Mouse (Mus musculus): ENCODE data around the gene Tgfbr3l. TPM values are rescaled to one million over a fixed set of nuclear protein-coding genes. Genes with fewer than 3 reads are reported as not detected.

The Tgfbr3l gene
- total RNA-seq, 2 experiments from 2014 or later = 8.2 to 10.5 TPM

- no peak for TF ChIP-seq CTCF (IDR thresholded peaks at IDR 0.05)
- Histone ChIP-seq H3K4me3 (peak overlapping the region; percentile 83), H3K27ac (peak overlapping the region; percentile 95)
- intact Hi-C loops (cut with DNase I) = loop anchor here (5.0 kb wide), 2 partner anchors 90 to 115 kb away; partner anchors contain the start of gene Evi5l
- no peak for DNase-seq (ENCODE audit: extremely low spot score in 1 of 2, low spot score in 2 of 2)
Observed at GRCm38 (mm10) chr8:4257350-4257749, 9.3 kb downstream of the Tgfbr3l start.

GRCm38 (mm10) chr8:4258233-4258632 lies 10.2 kb downstream of the Tgfbr3l start:
- H3K4me3 ChIP-seq = peak overlapping the region; percentile 83
- DNase-seq (ENCODE audit: extremely low spot score in 1 of 2, low spot score in 2 of 2) = peak; percentile 84 to 87
- H3K27ac ChIP-seq = peak overlapping the region; percentile 95
- intact Hi-C loops (cut with DNase I) = loop anchor here (5.0 kb wide), 2 partner anchors 91 to 116 kb away; partner anchors contain the start of gene Evi5l
- peak; percentile 91 for TF ChIP-seq CTCF (IDR thresholded peaks at IDR 0.05)

- intact Hi-C loops (cut with DNase I) = loop anchor here (5.0 kb wide), 2 partner anchors 91 to 116 kb away; partner anchors contain the start of gene Evi5l
- Histone ChIP-seq H3K27ac (peak overlapping the region; percentile 95), H3K4me3 (peak overlapping the region; percentile 83)
- no peak for TF ChIP-seq CTCF (IDR thresholded peaks at IDR 0.05)
- peak; percentile 52 to 57 for DNase-seq (ENCODE audit: extremely low spot score in 1 of 2, low spot score in 2 of 2)
Observed at GRCm38 (mm10) chr8:4258678-4259077, 10.7 kb downstream of the Tgfbr3l start.

- Histone ChIP-seq H3K4me3 (peak within 1 kb of the TSS; percentile 83), H3K27ac (peak within 1 kb of the TSS; percentile 95)
- peak; percentile 94 to 95 for DNase-seq (ENCODE audit: extremely low spot score in 1 of 2, low spot score in 2 of 2)
- intact Hi-C loops (cut with DNase I) = loop anchor here (5.0 kb wide), 2 partner anchors 92 to 117 kb away; partner anchors contain the start of gene Evi5l
- no peak for TF ChIP-seq CTCF (IDR thresholded peaks at IDR 0.05)
Observed at GRCm38 (mm10) chr8:4259125-4259804, 11.3 kb downstream of the Tgfbr3l start, which contains the start of gene Ctxn1. TSS of gene Ctxn1 (minus strand) at chr8:4259274.

- no peak for TF ChIP-seq CTCF (IDR thresholded peaks at IDR 0.05)
- DNase-seq (ENCODE audit: extremely low spot score in 1 of 2, low spot score in 2 of 2) = no peak
- H3K27ac ChIP-seq = peak overlapping the region; percentile 95
- no peak overlapping the region; the same call in 1 of the 2 replicates for H3K4me3 ChIP-seq
- intact Hi-C loops (cut with DNase I) = loop anchor here (5.0 kb wide), 2 partner anchors 92 to 117 kb away; partner anchors contain the start of gene Evi5l
Observed at GRCm38 (mm10) chr8:4259805-4260170, 11.8 kb downstream of the Tgfbr3l start.

- Histone ChIP-seq H3K27ac (peak overlapping the region; percentile 79), H3K4me3 (no peak overlapping the region)
- intact Hi-C loops (cut with DNase I) = no loop called here
- DNase-seq (ENCODE audit: extremely low spot score in 1 of 2, low spot score in 2 of 2) = no peak
- no peak for TF ChIP-seq CTCF (IDR thresholded peaks at IDR 0.05)
Observed at GRCm38 (mm10) chr8:4263105-4263791, 15.2 kb downstream of the Tgfbr3l start.

GRCm38 (mm10) chr8:4265160-4265914 lies 17.3 kb downstream of the Tgfbr3l start:
- TF ChIP-seq CTCF (IDR thresholded peaks at IDR 0.05) = no peak
- Histone ChIP-seq H3K4me3 (no peak overlapping the region), H3K27ac (peak overlapping the region; percentile 59)
- DNase-seq (ENCODE audit: extremely low spot score in 1 of 2, low spot score in 2 of 2) = no peak
- intact Hi-C loops (cut with DNase I) = no loop called here

GRCm38 (mm10) chr8:4267627-4268026 lies 19.6 kb downstream of the Tgfbr3l start:
- no peak overlapping the region for H3K4me3 ChIP-seq
- TF ChIP-seq CTCF (IDR thresholded peaks at IDR 0.05) = peak; percentile 54
- no peak for DNase-seq (ENCODE audit: extremely low spot score in 1 of 2, low spot score in 2 of 2)
- intact Hi-C loops (cut with DNase I) = no loop called here
- no peak overlapping the region for H3K27ac ChIP-seq

- no peak for DNase-seq (ENCODE audit: extremely low spot score in 1 of 2, low spot score in 2 of 2)
- no peak overlapping the region for H3K4me3 ChIP-seq
- TF ChIP-seq CTCF (IDR thresholded peaks at IDR 0.05) = no peak
- no peak overlapping the region for H3K27ac ChIP-seq
- intact Hi-C loops (cut with DNase I) = no loop called here
Observed at GRCm38 (mm10) chr8:4269609-4270008, 21.6 kb downstream of the Tgfbr3l start.

GRCm38 (mm10) chr8:4275275-4276110 lies 27.5 kb downstream of the Tgfbr3l start, which contains the start of gene Timm44:
TSS of gene Timm44 (minus strand) at chr8:4275913.
- peak within 1 kb of the TSS; percentile 90 for H3K27ac ChIP-seq
- DNase-seq (ENCODE audit: extremely low spot score in 1 of 2, low spot score in 2 of 2) = peak; percentile 96 to 97
- no peak for TF ChIP-seq CTCF (IDR thresholded peaks at IDR 0.05)
- peak within 1 kb of the TSS; percentile 78 for H3K4me3 ChIP-seq
- intact Hi-C loops (cut with DNase I) = no loop called here

- Histone ChIP-seq H3K4me3 (peak overlapping the region; percentile 78), H3K27ac (peak overlapping the region; percentile 90)
- TF ChIP-seq CTCF (IDR thresholded peaks at IDR 0.05) = no peak
- intact Hi-C loops (cut with DNase I) = no loop called here
- no peak for DNase-seq (ENCODE audit: extremely low spot score in 1 of 2, low spot score in 2 of 2)
Observed at GRCm38 (mm10) chr8:4276111-4276465, 28.1 kb downstream of the Tgfbr3l start.

Data from left cerebral cortex, adult 2 months (tissue).